ENCODE assay signal across 17 mouse cellular contexts in genomic region chr11:63353671-63354070, GRCm38 (mm10).
"Had no signal": no experiment of that assay in that cellular context is flagged by ENCODE, and none has a peak within 500 bp of the region (broad histone marks: within the 10 kb centered on the region; RNA-seq: fewer than 3 reads in every experiment).

No protein-coding gene starts in this region.

- H3K4me3 ChIP-seq: limb, embryonic 12.5 days; limb, embryonic 15.5 days; megakaryocyte, embryonic 14.5 days; neural tube, embryonic 12.5 days had no signal

- H3K36me3 ChIP-seq: limb, embryonic 12.5 days; limb, embryonic 15.5 days; neural tube, embryonic 12.5 days had no signal

- ATAC-seq: intestine, embryonic 16.5 days had no signal

- DNase-seq: kidney, adult 18-20 months; kidney, adult 9 months; kidney, postnatal 14 days; kidney, postnatal 4 days; left cerebral cortex, postnatal 4 days; liver, postnatal 0 days; lung, embryonic 14.5 days; lung, postnatal 10 days; lung, postnatal 36 days; midbrain, embryonic 14.5 days had no signal

- H3K4me1 ChIP-seq: megakaryocyte, embryonic 14.5 days; neural tube, embryonic 12.5 days had no signal

- H3K4me2 ChIP-seq: limb, embryonic 12.5 days; limb, embryonic 15.5 days; lung, embryonic 14.5 days; midbrain, embryonic 11.5 days; neural tube, embryonic 12.5 days had no signal

- H3K9ac ChIP-seq: limb, embryonic 12.5 days; limb, embryonic 15.5 days; liver, embryonic 14.5 days; liver, postnatal 0 days; lung, embryonic 14.5 days; neural tube, embryonic 12.5 days had no signal

- H3K27ac ChIP-seq: limb, embryonic 12.5 days; limb, embryonic 15.5 days; liver, embryonic 14.5 days; neural tube, embryonic 12.5 days had no signal

- H3K9me3 ChIP-seq: limb, embryonic 15.5 days; neural tube, embryonic 12.5 days had no signal

- H3K27me3 ChIP-seq: limb, embryonic 12.5 days; megakaryocyte, embryonic 14.5 days; neural tube, embryonic 12.5 days had no signal
